Mouse (Mus musculus): ENCODE measurements around the gene Hid1. TPM values are rescaled to one million over a fixed set of nuclear protein-coding genes. Genes with fewer than 3 reads are reported as not detected.
A peak's percentile ranks its signal among the peaks of the same experiment; 100 is the strongest.

Hid1 gene
- polyA plus RNA-seq (2012; rRNA removed), result 61.7 and 64.8 TPM in 2 replicates

GRCm38 (mm10) chr11:115367395-115367944, at the start of gene Hid1:
Gene Hid1, minus strand, starts transcription at chr11:115367756.
- no peak for TF ChIP-seq CTCF (IDR thresholded peaks at IDR 0.05; ENCODE audit: borderline replicate concordance, extremely low read depth, insufficient read depth, insufficient read length)
- peak; percentile 82 for TF ChIP-seq POLR2A (IDR thresholded peaks at IDR 0.05; ENCODE audit: borderline replicate concordance, extremely low read depth, insufficient read depth, insufficient read length, poor library complexity, severe bottlenecking)
- peak; percentile 93 for DNase-seq (ENCODE audit: low read depth)

GRCm38 (mm10) chr11:115409556-115409955, 42.0 kb upstream of the Hid1 start:
- DNase-seq (ENCODE audit: low read depth), result peak; percentile 90
- TF ChIP-seq CTCF (IDR thresholded peaks at IDR 0.05; ENCODE audit: borderline replicate concordance, extremely low read depth, insufficient read depth, insufficient read length) (no peak), POLR2A (IDR thresholded peaks at IDR 0.05; ENCODE audit: borderline replicate concordance, extremely low read depth, insufficient read depth, insufficient read length, poor library complexity, severe bottlenecking) (no peak)

- TF ChIP-seq CTCF (IDR thresholded peaks at IDR 0.05; ENCODE audit: borderline replicate concordance, extremely low read depth, insufficient read depth, insufficient read length) (no peak), POLR2A (IDR thresholded peaks at IDR 0.05; ENCODE audit: borderline replicate concordance, extremely low read depth, insufficient read depth, insufficient read length, poor library complexity, severe bottlenecking) (no peak)
- no peak for DNase-seq (ENCODE audit: low read depth)
These were observed 40.8 kb upstream of the Hid1 start for GRCm38 (mm10) chr11:115408266-115408920.

GRCm38 (mm10) chr11:115406858-115407401, 39.4 kb upstream of the Hid1 start:
- TF ChIP-seq POLR2A (IDR thresholded peaks at IDR 0.05; ENCODE audit: borderline replicate concordance, extremely low read depth, insufficient read depth, insufficient read length, poor library complexity, severe bottlenecking) (no peak), CTCF (IDR thresholded peaks at IDR 0.05; ENCODE audit: borderline replicate concordance, extremely low read depth, insufficient read depth, insufficient read length) (no peak)
- DNase-seq (ENCODE audit: low read depth), result no peak

- no peak for TF ChIP-seq CTCF (IDR thresholded peaks at IDR 0.05; ENCODE audit: borderline replicate concordance, extremely low read depth, insufficient read depth, insufficient read length)
- TF ChIP-seq POLR2A (IDR thresholded peaks at IDR 0.05; ENCODE audit: borderline replicate concordance, extremely low read depth, insufficient read depth, insufficient read length, poor library complexity, severe bottlenecking), result no peak
- no peak for DNase-seq (ENCODE audit: low read depth)
These were observed 38.2 kb upstream of the Hid1 start for GRCm38 (mm10) chr11:115405723-115406122.

- TF ChIP-seq POLR2A (IDR thresholded peaks at IDR 0.05; ENCODE audit: borderline replicate concordance, extremely low read depth, insufficient read depth, insufficient read length, poor library complexity, severe bottlenecking) (peak; percentile 65; the same call in 1 of the 2 replicates), CTCF (IDR thresholded peaks at IDR 0.05; ENCODE audit: borderline replicate concordance, extremely low read depth, insufficient read depth, insufficient read length) (no peak)
- DNase-seq (ENCODE audit: low read depth), result peak; percentile 95
These were observed 36.0 kb upstream of the Hid1 start, which contains the start of gene Mrpl58 for GRCm38 (mm10) chr11:115403338-115404124. Gene Mrpl58, plus strand, starts transcription at chr11:115403752.

- DNase-seq (ENCODE audit: low read depth), result peak; percentile 77
- TF ChIP-seq POLR2A (IDR thresholded peaks at IDR 0.05; ENCODE audit: borderline replicate concordance, extremely low read depth, insufficient read depth, insufficient read length, poor library complexity, severe bottlenecking) (no peak), CTCF (IDR thresholded peaks at IDR 0.05; ENCODE audit: borderline replicate concordance, extremely low read depth, insufficient read depth, insufficient read length) (no peak)
These were observed 33.3 kb upstream of the Hid1 start for GRCm38 (mm10) chr11:115400630-115401391.

- no peak for DNase-seq (ENCODE audit: low read depth)
- TF ChIP-seq POLR2A (IDR thresholded peaks at IDR 0.05; ENCODE audit: borderline replicate concordance, extremely low read depth, insufficient read depth, insufficient read length, poor library complexity, severe bottlenecking) (no peak), CTCF (IDR thresholded peaks at IDR 0.05; ENCODE audit: borderline replicate concordance, extremely low read depth, insufficient read depth, insufficient read length) (no peak)
These were observed 32.6 kb upstream of the Hid1 start for GRCm38 (mm10) chr11:115400126-115400525.

- no peak for DNase-seq (ENCODE audit: low read depth)
- TF ChIP-seq POLR2A (IDR thresholded peaks at IDR 0.05; ENCODE audit: borderline replicate concordance, extremely low read depth, insufficient read depth, insufficient read length, poor library complexity, severe bottlenecking) (no peak), CTCF (IDR thresholded peaks at IDR 0.05; ENCODE audit: borderline replicate concordance, extremely low read depth, insufficient read depth, insufficient read length) (no peak)
These were observed 30.5 kb upstream of the Hid1 start for GRCm38 (mm10) chr11:115398085-115398484.

- DNase-seq (ENCODE audit: low read depth), result no peak
- no peak for TF ChIP-seq CTCF (IDR thresholded peaks at IDR 0.05; ENCODE audit: borderline replicate concordance, extremely low read depth, insufficient read depth, insufficient read length)
These were observed 26.3 kb upstream of the Hid1 start for GRCm38 (mm10) chr11:115393721-115394325.
